Mouse (Mus musculus) midbrain, embryonic 12.5 days (tissue): ENCODE results near the gene Lct. TPM values are rescaled to one million over a fixed set of nuclear protein-coding genes. Genes with fewer than 3 reads are reported as not detected.
"Not testable (repeated sequence)": the region's sequence is repeated elsewhere in the genome, so short reads cannot be mapped to it uniquely, and the experiment has no call there.

Experiments
- ATAC-seq: fragments of 200-750 bp; cut with Nextera tagmentation; 2 replicates; pipeline ENCODE4 v1.8.0; 2017; ENCODE audit warnings: low read depth, moderate TSS enrichment, moderate library complexity; ENCODE audit not compliant: low FRiP score
- H3K27ac ChIP-seq: fragments of 300-500 bp; sonication (generic); replicated peaks from 2 replicates; pipeline ENCODE4 v1.5.1; 2016; ENCODE audit warnings: mild to moderate bottlenecking
- H3K27me3 ChIP-seq: fragments of 300-500 bp; sonication (generic); 2 replicates; pipeline ENCODE4 v1.6.1; 2016; ENCODE audit warnings: mild to moderate bottlenecking
- H3K36me3 ChIP-seq: fragments of 300-500 bp; sonication (generic); 2 replicates; pipeline ENCODE4 v1.6.1; 2016
- H3K4me1 ChIP-seq: fragments of 300-500 bp; sonication (generic); 2 replicates; pipeline ENCODE4 v1.6.1; 2016
- H3K4me2 ChIP-seq: fragments of 300-500 bp; sonication (generic); replicated peaks from 2 replicates; pipeline ENCODE4 v1.6.1; 2016; ENCODE audit warnings: mild to moderate bottlenecking, moderate library complexity
- H3K4me3 ChIP-seq: fragments of 300-500 bp; sonication (generic); 2 replicates; pipeline ENCODE4 v1.5.1; 2016; ENCODE audit warnings: mild to moderate bottlenecking
- H3K9ac ChIP-seq: fragments of 300-500 bp; sonication (generic); replicated peaks from 2 replicates; pipeline ENCODE4 v1.6.1; 2016; ENCODE audit warnings: mild to moderate bottlenecking, moderate library complexity
- H3K9me3 ChIP-seq: fragments of 300-500 bp; sonication (generic); 2 replicates; pipeline ENCODE4 v1.6.1; 2016; ENCODE audit warnings: mild to moderate bottlenecking
- WGBS: fragments of 180-500 bp; shearing (Covaris S2); methylation state at CpG from one replicate; pipeline ENCODE4 v1.1.7; 2016; 5-methylcytosine and 5-hydroxymethylcytosine counted together
- polyA plus RNA-seq: library from polyadenylated mRNA; unstranded; fragments of >200 nt; fragmentation: Nextera tagmentation; extraction: Ambion mirVana; gene quantifications from 2 replicates; pipeline ENCODE4 v1.2.1, GENCODE M21; 2016

Lct gene
- polyA plus RNA-seq, 1 experiment from 2014 or later = 0.06 TPM

DNA sequence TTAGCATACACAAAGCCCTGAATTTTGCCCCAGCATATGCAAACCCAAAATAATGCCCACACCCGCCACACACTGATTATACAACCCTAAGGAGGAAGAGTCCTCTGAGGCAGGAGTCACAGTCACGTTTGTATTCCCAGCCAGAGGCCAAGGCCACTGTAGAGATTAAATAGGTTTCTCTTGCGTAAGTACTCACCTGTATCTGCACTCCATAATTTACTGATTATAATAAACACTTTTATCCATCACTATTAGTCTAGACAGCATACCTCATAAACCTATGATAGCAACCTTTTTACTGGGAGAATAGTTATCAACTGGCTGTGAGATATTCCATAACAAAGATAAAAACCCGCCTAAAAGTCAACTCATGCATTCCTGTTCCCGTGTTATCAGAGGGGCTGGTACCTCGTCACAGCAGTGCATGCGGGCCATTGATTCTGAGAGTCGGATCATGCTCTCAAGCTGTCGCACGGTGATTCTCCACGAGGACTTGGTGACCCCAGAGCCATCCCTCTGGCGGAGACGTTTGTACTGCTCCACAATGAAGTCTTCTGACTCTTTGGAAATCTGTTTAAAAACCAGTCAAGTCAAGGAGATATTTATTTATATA is 9.7 kb upstream of the Lct start:
- 0 out of 2 replicates have a peak, but pooled peaks cover 4% of the 10 kb centered on the region for H3K27me3 ChIP-seq
- H3K36me3 ChIP-seq = peaks cover 83% of the 10 kb centered on the region
- H3K4me3 ChIP-seq = no peak overlapping the region
- no peak for ATAC-seq
- H3K27ac ChIP-seq = no peak overlapping the region
- no peak overlapping the region for H3K4me2 ChIP-seq
- no peaks in the 10 kb centered on the region for H3K9me3 ChIP-seq
- H3K9ac ChIP-seq = no peak overlapping the region
- WGBS = 90% methylated on average over 13 of the region's 13 CpGs
- H3K4me1 ChIP-seq = no peaks in the 10 kb centered on the region

DNA sequence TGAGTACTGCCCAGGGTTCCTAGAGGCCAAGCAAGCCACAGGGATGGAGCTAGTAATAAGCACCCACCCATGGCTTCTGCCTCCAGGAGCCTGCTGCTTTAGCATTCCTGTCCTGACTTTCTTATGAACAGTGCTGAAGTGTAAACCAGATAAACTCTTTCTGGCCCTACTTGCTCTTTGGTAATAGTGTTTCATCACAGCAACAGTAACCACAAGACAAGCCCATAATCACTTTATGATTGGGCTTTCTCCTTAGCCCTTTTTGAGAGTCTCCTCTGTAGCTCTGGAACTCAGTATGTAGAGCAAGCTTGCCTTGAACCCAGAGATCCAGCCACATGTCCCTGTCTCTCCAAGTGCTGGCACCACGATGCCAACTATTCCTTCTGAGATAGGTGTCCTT is 2.2 kb upstream of the Lct start:
- no peak overlapping the region for H3K4me2 ChIP-seq
- no peak for ATAC-seq
- 100% methylated on average over 1 of the region's 1 CpGs for WGBS
- H3K36me3 ChIP-seq = peaks cover 64% of the 10 kb centered on the region
- no peak overlapping the region for H3K4me3 ChIP-seq
- no peaks in the 10 kb centered on the region for H3K9me3 ChIP-seq
- H3K27ac ChIP-seq = no peak overlapping the region
- no peak overlapping the region for H3K9ac ChIP-seq
- H3K27me3 ChIP-seq = no peaks in the 10 kb centered on the region
- no peaks in the 10 kb centered on the region for H3K4me1 ChIP-seq

DNA sequence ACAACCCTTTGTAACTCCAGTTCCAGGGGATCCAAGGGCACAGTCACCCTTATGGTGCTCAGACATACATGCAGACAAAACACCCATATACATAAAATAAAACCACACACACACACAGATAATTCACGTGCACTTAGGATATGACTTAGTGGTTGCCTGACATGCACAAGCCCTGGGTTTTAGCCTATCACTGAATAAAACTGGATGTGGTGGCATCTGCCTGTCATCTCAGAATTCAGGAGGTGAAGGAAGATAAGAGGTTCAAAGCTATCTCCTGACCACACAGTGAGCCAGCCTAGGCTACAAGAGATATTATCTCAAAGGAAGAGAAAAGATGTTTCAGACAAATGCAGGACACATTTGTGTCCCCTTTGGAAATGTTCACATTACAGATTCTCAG is 953 bp downstream of the Lct start:
- H3K9me3 ChIP-seq = no peaks in the 10 kb centered on the region
- no peak for ATAC-seq
- no peak overlapping the region for H3K27ac ChIP-seq
- WGBS = 85% methylated on average over 1 of the region's 1 CpGs
- H3K9ac ChIP-seq = no peak overlapping the region
- no peak overlapping the region for H3K4me3 ChIP-seq
- H3K4me2 ChIP-seq = no peak overlapping the region
- no peaks in the 10 kb centered on the region for H3K4me1 ChIP-seq
- no peaks in the 10 kb centered on the region for H3K27me3 ChIP-seq
- H3K36me3 ChIP-seq = peaks cover 32% of the 10 kb centered on the region

DNA sequence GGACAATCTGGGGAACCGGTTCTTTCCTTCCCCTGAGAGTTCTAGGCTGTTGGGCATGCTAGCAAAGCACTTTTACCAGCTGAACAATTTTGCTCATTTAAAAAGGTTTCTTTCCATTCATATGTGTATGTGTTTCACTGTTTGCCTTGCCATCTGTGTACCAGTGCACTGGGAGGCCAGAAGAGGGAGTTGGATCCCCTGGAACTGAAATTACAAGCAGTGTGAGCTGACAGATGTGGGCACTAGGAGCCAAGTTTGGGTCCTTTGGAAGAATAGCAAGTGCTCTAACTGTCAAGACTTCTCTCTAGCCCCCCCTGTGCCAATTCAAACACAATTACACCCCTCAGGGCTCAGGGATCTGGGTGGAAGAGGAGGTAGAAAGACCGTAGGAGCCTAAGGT is 3.3 kb downstream of the Lct start:
- Histone ChIP-seq H3K9me3 (no peaks in the 10 kb centered on the region), H3K4me3 (no peak overlapping the region), H3K27ac (no peak overlapping the region), H3K4me2 (no peak overlapping the region), H3K4me1 (no peaks in the 10 kb centered on the region), H3K36me3 (peaks cover 14% of the 10 kb centered on the region), H3K27me3 (no peaks in the 10 kb centered on the region), H3K9ac (no peak overlapping the region)
- WGBS = 88% methylated on average over 2 of the region's 2 CpGs
- no peak for ATAC-seq

DNA sequence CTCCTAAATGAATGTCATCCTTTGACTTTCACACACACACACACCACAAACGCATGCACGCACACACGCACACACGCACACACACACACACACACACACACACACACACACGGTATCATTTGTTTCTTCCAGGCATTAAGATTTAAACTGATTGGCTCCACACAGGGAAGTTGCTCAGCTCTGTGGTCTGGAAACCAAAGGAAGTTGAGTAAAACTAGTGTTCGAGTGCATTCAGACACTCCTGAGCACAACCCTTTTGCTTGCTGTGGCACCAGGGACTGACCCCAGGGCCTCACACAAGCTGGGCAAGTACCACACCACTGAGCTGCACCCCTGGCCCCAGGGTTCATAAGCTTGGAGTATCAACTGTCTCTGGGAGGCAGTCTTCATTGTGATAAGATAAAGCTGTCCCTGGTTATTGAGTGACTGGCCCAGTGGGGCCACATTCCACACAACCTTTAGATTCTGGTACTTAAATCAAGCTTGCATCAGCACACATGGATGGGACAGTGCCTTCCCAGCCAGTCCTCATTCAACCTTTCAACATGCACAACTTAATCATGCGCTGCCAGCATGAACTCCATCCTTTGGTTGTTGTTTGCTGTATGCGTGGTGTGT is 5.0 kb downstream of the Lct start:
- whole genome bisulfite sequencing = 93% methylated on average over 8 of the region's 8 CpGs
- Histone ChIP-seq H3K27me3 (no peaks in the 10 kb centered on the region), H3K9ac (no peak overlapping the region), H3K36me3 (peaks cover 14% of the 10 kb centered on the region), H3K9me3 (no peaks in the 10 kb centered on the region), H3K27ac (no peak overlapping the region), H3K4me1 (no peaks in the 10 kb centered on the region), H3K4me2 (no peak overlapping the region), H3K4me3 (no peak overlapping the region)
- no peak for ATAC-seq

DNA sequence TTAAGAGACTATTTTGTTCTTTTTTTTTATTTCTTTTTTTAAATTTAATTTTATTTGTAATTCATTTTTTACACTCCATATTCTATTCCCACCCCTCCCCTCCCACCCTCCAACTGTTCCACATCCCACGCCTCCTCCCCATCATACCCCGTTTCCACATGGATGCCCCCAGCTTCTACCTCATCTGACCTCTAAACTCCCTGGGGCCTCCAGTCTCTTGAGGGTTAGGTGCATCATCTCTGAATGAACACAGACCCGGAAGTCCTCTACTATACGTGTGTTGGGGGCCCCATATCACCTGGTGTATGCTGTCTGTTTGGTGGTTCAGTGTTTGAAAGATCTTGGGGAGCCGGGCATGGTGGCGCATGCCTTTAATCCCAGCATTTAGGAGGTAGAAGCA is 8.9 kb downstream of the Lct start:
- ATAC-seq, H3K27me3 ChIP-seq, H3K9ac ChIP-seq, H3K4me1 ChIP-seq, H3K27ac ChIP-seq, H3K9me3 ChIP-seq, H3K4me2 ChIP-seq, H3K36me3 ChIP-seq, H3K4me3 ChIP-seq: not testable (repeated sequence)
- 94% methylated on average over 6 of the region's 6 CpGs for WGBS

DNA sequence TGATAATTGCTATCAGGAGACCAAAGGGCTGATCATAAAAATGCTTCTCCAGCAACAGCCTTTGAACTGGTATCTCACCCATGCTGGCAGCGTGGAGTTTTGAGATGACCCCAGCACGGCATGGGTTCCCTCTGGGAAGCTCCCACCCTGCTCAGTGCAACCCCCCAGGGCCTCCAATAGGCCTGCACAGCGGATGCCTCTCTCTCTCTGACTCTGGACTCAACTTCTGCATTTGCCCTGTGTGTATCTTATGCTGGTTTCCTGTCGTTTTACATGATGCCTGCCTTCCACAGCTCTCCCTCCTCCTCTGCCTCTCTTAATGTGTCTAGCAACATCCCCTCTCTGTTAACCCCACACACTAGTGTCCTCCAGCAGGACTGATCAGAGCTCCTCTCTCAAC is 13.5 kb downstream of the Lct start:
- no peak overlapping the region for H3K9ac ChIP-seq
- 79% methylated on average over 4 of the region's 4 CpGs for WGBS
- no peaks in the 10 kb centered on the region for H3K4me1 ChIP-seq
- H3K4me3 ChIP-seq = no peak overlapping the region
- H3K36me3 ChIP-seq = no peaks in the 10 kb centered on the region
- no peaks in the 10 kb centered on the region for H3K27me3 ChIP-seq
- H3K9me3 ChIP-seq = no peaks in the 10 kb centered on the region
- H3K27ac ChIP-seq = no peak overlapping the region
- H3K4me2 ChIP-seq = no peak overlapping the region
- no peak for ATAC-seq

DNA sequence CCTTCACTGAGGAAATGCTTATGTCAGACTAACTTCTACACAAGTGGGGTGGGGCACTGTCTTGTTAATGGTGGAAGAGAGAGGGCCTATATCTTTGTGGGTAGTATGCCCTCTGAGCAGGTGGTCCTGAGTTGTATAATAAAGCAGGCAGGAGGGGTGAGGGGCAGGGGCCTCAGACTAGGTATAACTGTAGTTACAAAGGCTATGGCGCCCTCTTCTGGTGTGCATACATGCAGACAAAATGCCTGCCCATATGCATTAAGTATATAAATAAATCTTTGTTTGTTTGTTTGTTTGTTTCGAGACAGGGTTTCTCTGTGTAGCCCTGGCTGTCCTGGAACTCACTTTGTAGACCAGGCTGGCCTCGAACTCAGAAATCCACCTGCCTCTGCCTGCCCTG is 19.1 kb downstream of the Lct start:
- H3K4me1 ChIP-seq = no peaks in the 10 kb centered on the region
- no peaks in the 10 kb centered on the region for H3K9me3 ChIP-seq
- no peak overlapping the region for H3K27ac ChIP-seq
- H3K36me3 ChIP-seq = no peaks in the 10 kb centered on the region
- H3K4me3 ChIP-seq = no peak overlapping the region
- 91% methylated on average over 3 of the region's 3 CpGs for WGBS
- H3K27me3 ChIP-seq = no peaks in the 10 kb centered on the region
- H3K4me2 ChIP-seq = no peak overlapping the region
- no peak for ATAC-seq
- no peak overlapping the region for H3K9ac ChIP-seq

DNA sequence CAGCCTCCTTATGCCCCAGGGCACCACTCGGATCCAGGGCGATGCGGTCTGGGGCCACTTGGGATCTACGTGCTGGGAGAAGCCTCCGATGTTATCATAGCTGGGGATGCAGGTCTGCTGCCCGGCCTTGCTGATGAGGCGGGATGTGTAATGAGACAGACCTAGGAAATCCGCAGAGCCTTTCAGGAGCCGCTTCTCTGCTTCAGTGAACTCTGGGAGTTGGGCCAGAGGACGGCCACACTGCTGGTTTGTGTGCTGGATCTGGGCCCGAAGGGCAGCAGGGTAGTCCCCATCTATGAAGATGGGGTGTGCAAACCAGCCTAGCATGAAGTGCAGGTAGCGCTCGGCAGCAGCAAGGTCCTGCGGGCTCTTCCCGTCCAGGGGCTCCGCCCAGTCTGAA is 24.2 kb downstream of the Lct start:
- H3K27ac ChIP-seq = no peak overlapping the region
- no peaks in the 10 kb centered on the region for H3K4me1 ChIP-seq
- H3K4me2 ChIP-seq = no peak overlapping the region
- no peak overlapping the region for H3K9ac ChIP-seq
- peaks cover 5% of the 10 kb centered on the region; the same call in 1 of the 2 replicates for H3K9me3 ChIP-seq
- no peaks in the 10 kb centered on the region for H3K27me3 ChIP-seq
- H3K36me3 ChIP-seq = no peaks in the 10 kb centered on the region
- 92% methylated on average over 16 of the region's 16 CpGs for WGBS
- no peak for ATAC-seq
- no peak overlapping the region for H3K4me3 ChIP-seq

DNA sequence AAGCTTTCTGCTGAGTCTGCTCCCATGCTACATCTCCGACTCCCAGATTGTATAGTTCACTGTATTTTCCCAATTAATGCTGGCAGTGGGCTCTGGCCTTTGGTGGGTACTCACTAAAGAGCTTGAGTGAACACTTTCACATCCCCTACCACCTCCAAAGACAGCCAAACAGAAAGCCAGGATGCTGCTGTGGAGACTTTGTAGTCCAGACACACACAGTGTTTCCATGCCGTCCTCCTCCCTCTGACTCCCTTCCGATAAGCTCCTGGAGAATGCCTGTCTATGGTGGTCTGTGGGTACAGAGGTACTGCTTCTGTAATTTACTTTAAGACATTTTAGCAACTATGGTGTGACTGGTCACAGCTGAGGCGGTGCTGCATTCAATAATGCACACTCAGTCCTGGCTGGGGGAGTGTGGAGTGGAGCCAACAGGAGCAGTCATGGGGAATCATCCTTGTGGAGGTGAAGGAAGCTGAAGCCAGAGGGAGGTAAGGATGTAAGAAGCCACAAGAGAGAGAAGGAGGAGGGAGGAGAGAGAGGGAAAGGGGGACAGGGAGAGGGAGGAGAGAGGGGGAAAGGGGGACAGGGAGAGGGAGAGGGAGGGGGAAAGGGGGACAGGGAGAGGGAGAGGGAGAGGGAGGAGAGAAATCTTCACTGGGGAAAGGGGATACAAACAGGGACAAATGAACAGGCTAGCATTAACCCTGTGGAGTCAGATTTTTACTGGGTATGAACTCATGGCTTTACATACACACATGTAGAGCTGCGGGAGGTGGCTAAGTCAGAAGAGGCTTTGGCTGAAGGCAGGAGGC is 32.2 kb downstream of the Lct start:
- no peaks in the 10 kb centered on the region for H3K36me3 ChIP-seq
- H3K27me3 ChIP-seq = no peaks in the 10 kb centered on the region
- 80% methylated on average over 5 of the region's 5 CpGs for WGBS
- H3K4me1 ChIP-seq = no peaks in the 10 kb centered on the region
- H3K4me2 ChIP-seq = no peak overlapping the region
- H3K4me3 ChIP-seq = no peak overlapping the region
- ATAC-seq = 0 out of 2 replicates have a peak, but pooled peaks have one; percentile 4
- H3K9me3 ChIP-seq = no peaks in the 10 kb centered on the region
- no peak overlapping the region for H3K9ac ChIP-seq
- H3K27ac ChIP-seq = no peak overlapping the region

DNA sequence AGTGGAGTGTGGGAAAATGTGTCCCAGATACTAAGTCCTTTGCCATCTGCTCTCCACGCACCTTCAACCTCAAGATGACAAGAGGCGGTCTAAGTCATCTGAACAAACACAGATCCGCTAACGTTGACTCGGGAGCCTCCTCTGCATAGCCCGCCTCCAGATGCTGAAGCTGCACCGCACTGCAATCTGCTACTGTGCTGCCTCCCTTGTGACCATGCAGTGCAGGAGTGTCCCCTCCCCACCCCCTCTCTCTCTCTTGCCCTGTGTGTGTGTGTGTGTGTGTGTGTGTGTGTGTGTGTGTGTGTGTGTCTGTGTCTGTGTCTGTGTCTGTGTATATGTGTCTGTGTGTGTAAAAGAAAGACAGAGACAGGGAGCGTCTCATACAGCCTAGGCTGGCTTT is 32.8 kb downstream of the Lct start:
- peak; percentile 44; the same call in 1 of the 2 replicates for ATAC-seq
- Histone ChIP-seq H3K4me3 (no peak overlapping the region), H3K4me2 (no peak overlapping the region), H3K9me3 (no peaks in the 10 kb centered on the region), H3K9ac (no peak overlapping the region), H3K36me3 (no peaks in the 10 kb centered on the region), H3K4me1 (no peaks in the 10 kb centered on the region), H3K27me3 (no peaks in the 10 kb centered on the region), H3K27ac (no peak overlapping the region)
- WGBS = 79% methylated on average over 8 of the region's 8 CpGs

DNA sequence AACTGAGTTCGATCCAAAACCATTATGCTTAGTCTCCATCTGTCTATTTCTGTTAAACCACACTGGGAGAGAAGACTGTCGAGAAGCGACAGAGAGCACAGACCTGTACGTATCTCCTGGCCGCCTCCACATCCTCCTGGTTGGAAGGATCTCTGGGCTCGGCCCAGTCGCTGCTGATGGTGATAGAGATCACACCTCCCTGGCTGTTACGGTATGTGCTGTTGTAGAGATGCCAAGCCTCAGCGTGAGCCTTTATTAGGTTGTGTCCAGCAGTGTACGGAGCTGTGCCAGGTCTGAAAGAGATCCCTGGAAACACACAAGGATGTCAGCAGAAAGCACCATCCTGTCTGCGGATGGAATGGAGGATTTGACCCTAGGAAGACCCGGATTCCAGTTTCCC is 34.6 kb downstream of the Lct start:
- H3K27me3 ChIP-seq = no peaks in the 10 kb centered on the region
- no peak overlapping the region for H3K4me3 ChIP-seq
- no peak overlapping the region for H3K4me2 ChIP-seq
- WGBS = 94% methylated on average over 12 of the region's 12 CpGs
- no peak overlapping the region for H3K27ac ChIP-seq
- no peaks in the 10 kb centered on the region for H3K4me1 ChIP-seq
- H3K9ac ChIP-seq = no peak overlapping the region
- no peaks in the 10 kb centered on the region for H3K9me3 ChIP-seq
- no peak for ATAC-seq
- no peaks in the 10 kb centered on the region for H3K36me3 ChIP-seq
